Mouse (Mus musculus): Measurements from ENCODE around the gene Hapln3.

DNA sequence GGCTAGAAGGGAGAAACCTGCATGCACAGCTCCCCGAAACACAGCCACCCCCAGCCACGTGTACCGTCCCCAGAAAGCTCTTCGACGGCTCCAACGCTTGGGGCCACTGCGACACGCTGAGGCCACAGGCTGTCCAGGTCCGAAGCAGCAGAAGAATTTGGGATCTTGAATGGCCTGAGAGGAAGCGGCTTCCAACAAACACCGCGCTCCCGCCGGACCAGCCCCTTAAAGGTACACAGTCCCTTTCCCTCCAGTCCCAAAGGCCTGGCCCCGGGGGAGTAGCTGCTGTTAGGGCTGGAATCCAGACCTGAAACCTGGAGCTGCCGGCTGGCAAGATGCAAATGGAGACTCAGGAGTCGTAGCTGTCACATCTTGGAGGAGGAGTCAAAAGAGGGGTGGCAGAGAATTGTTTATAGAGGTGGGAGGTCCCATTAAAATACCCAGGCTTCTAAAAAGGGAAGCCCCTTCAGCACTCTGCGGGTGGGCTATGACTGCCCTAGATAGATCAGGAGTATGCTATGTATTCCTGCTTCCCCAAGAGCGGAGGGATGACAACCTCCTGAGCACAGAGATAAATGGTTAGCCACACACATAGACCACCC is at the start of gene Hapln3:
- TF ChIP-seq MAFK (IDR thresholded peaks at IDR 0.05; ENCODE audit: insufficient read depth, low read depth, low read length) = no peak
- TF ChIP-seq ZC3H11A (IDR thresholded peaks at IDR 0.05; ENCODE audit: borderline replicate concordance, low read depth, low read length) = no peak
- no peak for TF ChIP-seq CHD2 (IDR thresholded peaks at IDR 0.05; ENCODE audit: low read depth, low read length)
- no peak for TF ChIP-seq HCFC1 (IDR thresholded peaks at IDR 0.05; ENCODE audit: borderline replicate concordance, insufficient read depth, low read length)
- no peak for TF ChIP-seq ZNF384 (IDR thresholded peaks at IDR 0.05; ENCODE audit: low read depth, low read length)

Measured in ES-E14 (cell line).